Mouse (Mus musculus) ES-Bruce4 (cell line): ENCODE measurements around the gene Rnf43. TPM values are rescaled to one million over a fixed set of nuclear protein-coding genes. Genes with fewer than 3 reads are reported as not detected.
A peak's percentile ranks its signal among the peaks of the same experiment; 100 is the strongest.

Experiments used
- H3K27ac ChIP-seq: 2 replicates; pipeline ENCODE4 v1.5.1; 2012; ENCODE audit warnings: low read length, inconsistent platforms; ENCODE audit not compliant: insufficient read depth
- H3K27me3 ChIP-seq: 2 replicates; pipeline ENCODE4 v1.6.1; 2012; ENCODE audit warnings: mild to moderate bottlenecking, low read length, inconsistent platforms; ENCODE audit not compliant: control insufficient read depth, poor library complexity, insufficient read depth, severe bottlenecking
- H3K36me3 ChIP-seq: 2 replicates; pipeline ENCODE4 v1.6.1; 2012; ENCODE audit warnings: inconsistent platforms, mild to moderate bottlenecking, low read length, moderate library complexity; ENCODE audit not compliant: control insufficient read depth, poor library complexity, insufficient read depth, severe bottlenecking
- H3K4me1 ChIP-seq: one replicate; pipeline ENCODE4 v1.8.1; 2011; ENCODE audit warnings: low read length; ENCODE audit not compliant: control insufficient read depth, insufficient read depth
- H3K4me3 ChIP-seq: 2 replicates; pipeline ENCODE4 v1.5.1; 2011; ENCODE audit warnings: low read depth, mild to moderate bottlenecking, low read length
- H3K9ac ChIP-seq: 2 replicates; pipeline ENCODE4 v1.6.1; 2012; ENCODE audit warnings: low read depth, mild to moderate bottlenecking, inconsistent platforms; ENCODE audit not compliant: poor library complexity, severe bottlenecking
- H3K9me3 ChIP-seq: replicated peaks from 2 replicates; pipeline ENCODE4 v1.6.1; 2012; ENCODE audit warnings: mild to moderate bottlenecking, low read length, inconsistent platforms; ENCODE audit not compliant: control insufficient read depth, poor library complexity, insufficient read depth, severe bottlenecking
- CTCF ChIP-seq: IDR thresholded peaks from one replicate; pipeline ENCODE4 v1.8.1; 2011; ENCODE audit warnings: low read depth, low read length
- EP300 ChIP-seq: IDR thresholded peaks from 2 replicates; pipeline ENCODE4 v1.6.1; 2011; ENCODE audit warnings: low read depth, low read length; ENCODE audit not compliant: insufficient read depth
- POLR2A ChIP-seq: IDR thresholded peaks from one replicate; pipeline ENCODE4 v1.8.1; 2011; ENCODE audit warnings: low read length; ENCODE audit not compliant: insufficient read depth
- polyA plus RNA-seq: library from polyadenylated mRNA; stranded (reverse); fragments of >200 nt; gene quantifications from 2 replicates; pipeline ENCODE4 v1.2.4, GENCODE M21; 2011; ENCODE audit warnings: low read depth; ENCODE audit not compliant: missing spikeins, insufficient read depth, insufficient read length

The Rnf43 gene
- polyA plus RNA-seq, 1 experiment: 2.8 TPM

- Histone ChIP-seq H3K27me3 (no peaks in the 10 kb centered on the region), H3K27ac (peak overlapping the region; percentile 10; the same call in 1 of the 2 replicates), H3K4me1 (peaks cover 4% of the 10 kb centered on the region), H3K36me3 (no peaks in the 10 kb centered on the region), H3K4me3 (peak overlapping the region; percentile 49), H3K9ac (0 out of 2 replicates have a peak overlapping the region, but pooled peaks have one; percentile 9), H3K9me3 (no peaks in the 10 kb centered on the region)
- TF ChIP-seq EP300 (0 out of 2 replicates have a peak, but pooled peaks have one; percentile 55), POLR2A (no peak)
Observed at GRCm38 (mm10) chr11:87709513-87710261, 47.2 kb downstream of the Rnf43 start.

- no peak overlapping the region for H3K4me3 ChIP-seq
- H3K9me3 ChIP-seq: no peaks in the 10 kb centered on the region
- H3K27ac ChIP-seq: no peak overlapping the region
- H3K4me1 ChIP-seq: peaks cover 4% of the 10 kb centered on the region
- no peaks in the 10 kb centered on the region for H3K27me3 ChIP-seq
- H3K9ac ChIP-seq: no peak overlapping the region
- H3K36me3 ChIP-seq: no peaks in the 10 kb centered on the region
- no peak for TF ChIP-seq EP300
- no peak for TF ChIP-seq POLR2A
- no peak for TF ChIP-seq CTCF
Observed at GRCm38 (mm10) chr11:87710262-87710615, 47.7 kb downstream of the Rnf43 start.

GRCm38 (mm10) chr11:87712188-87712587 lies 49.7 kb downstream of the Rnf43 start:
- H3K9me3 ChIP-seq: no peaks in the 10 kb centered on the region
- peaks cover 4% of the 10 kb centered on the region for H3K4me1 ChIP-seq
- H3K27ac ChIP-seq: no peak overlapping the region
- no peak for TF ChIP-seq POLR2A
- TF ChIP-seq EP300: no peak
- TF ChIP-seq CTCF: no peak
- no peak overlapping the region for H3K9ac ChIP-seq
- H3K36me3 ChIP-seq: no peaks in the 10 kb centered on the region
- no peaks in the 10 kb centered on the region for H3K27me3 ChIP-seq
- no peak overlapping the region for H3K4me3 ChIP-seq

GRCm38 (mm10) chr11:87715999-87716398 lies 53.5 kb downstream of the Rnf43 start:
- no peak overlapping the region for H3K9ac ChIP-seq
- TF ChIP-seq CTCF (peak; percentile 25), EP300 (no peak)
- no peaks in the 10 kb centered on the region for H3K36me3 ChIP-seq

GRCm38 (mm10) chr11:87719526-87719925 lies 57.0 kb downstream of the Rnf43 start:
- Histone ChIP-seq H3K27me3 (no peaks in the 10 kb centered on the region), H3K9ac (no peak overlapping the region), H3K36me3 (no peaks in the 10 kb centered on the region), H3K27ac (no peak overlapping the region), H3K4me1 (no peaks in the 10 kb centered on the region), H3K9me3 (no peaks in the 10 kb centered on the region), H3K4me3 (no peak overlapping the region)
- TF ChIP-seq EP300: no peak
- no peak for TF ChIP-seq POLR2A
- no peak for TF ChIP-seq CTCF

More at GRCm38 (mm10) chr11:87715999-87716398, 53.5 kb downstream of the Rnf43 start:
- H3K27ac ChIP-seq: no peak overlapping the region
- no peaks in the 10 kb centered on the region for H3K9me3 ChIP-seq
- no peaks in the 10 kb centered on the region for H3K27me3 ChIP-seq
- H3K4me3 ChIP-seq: no peak overlapping the region
- H3K4me1 ChIP-seq: no peaks in the 10 kb centered on the region

- no peak for TF ChIP-seq EP300
- TF ChIP-seq CTCF: peak; percentile 28
- no peak for TF ChIP-seq POLR2A
- peak overlapping the region; percentile 38 for H3K9ac ChIP-seq
- H3K27me3 ChIP-seq: no peaks in the 10 kb centered on the region
- H3K4me1 ChIP-seq: no peaks in the 10 kb centered on the region
- no peak overlapping the region for H3K27ac ChIP-seq
- no peaks in the 10 kb centered on the region for H3K36me3 ChIP-seq
- no peaks in the 10 kb centered on the region for H3K9me3 ChIP-seq
- H3K4me3 ChIP-seq: no peak overlapping the region
Observed at GRCm38 (mm10) chr11:87720324-87720723, 57.8 kb downstream of the Rnf43 start.
